Mouse (Mus musculus) lung, postnatal 14 days (tissue): Measurements from ENCODE around the gene Sik3.

Experiments used
- DNase-seq: peaks from one replicate; pipeline ENCODE4 v3.0.0; 2021

The Sik3 gene

GRCm38 (mm10) chr9:46198461-46198860, 185.8 kb downstream of the Sik3 start:
- no peak for DNase-seq

DNA sequence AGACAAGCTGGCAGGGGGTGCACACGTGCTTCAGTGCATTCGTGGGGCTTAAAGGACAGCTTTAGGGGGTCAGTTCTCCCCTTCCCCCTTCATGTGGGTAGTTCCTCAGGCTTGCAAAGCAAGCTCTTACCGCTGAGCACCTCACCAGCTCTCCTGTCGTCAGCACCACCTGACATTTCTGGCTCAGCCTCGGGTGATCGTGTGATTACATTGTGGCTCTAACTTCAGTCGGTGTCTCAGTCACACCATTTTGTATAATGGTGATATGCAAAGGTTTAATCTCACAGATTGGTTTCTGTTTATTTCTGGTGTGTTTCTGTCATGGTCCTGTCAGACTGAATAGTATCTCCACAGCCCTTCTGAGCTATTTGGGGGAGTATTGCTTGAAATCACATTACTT, 186.3 kb downstream of the Sik3 start:
- DNase-seq, result no peak

- no peak for DNase-seq
Measured at GRCm38 (mm10) chr9:46199609-46200008, 187.0 kb downstream of the Sik3 start.

DNA sequence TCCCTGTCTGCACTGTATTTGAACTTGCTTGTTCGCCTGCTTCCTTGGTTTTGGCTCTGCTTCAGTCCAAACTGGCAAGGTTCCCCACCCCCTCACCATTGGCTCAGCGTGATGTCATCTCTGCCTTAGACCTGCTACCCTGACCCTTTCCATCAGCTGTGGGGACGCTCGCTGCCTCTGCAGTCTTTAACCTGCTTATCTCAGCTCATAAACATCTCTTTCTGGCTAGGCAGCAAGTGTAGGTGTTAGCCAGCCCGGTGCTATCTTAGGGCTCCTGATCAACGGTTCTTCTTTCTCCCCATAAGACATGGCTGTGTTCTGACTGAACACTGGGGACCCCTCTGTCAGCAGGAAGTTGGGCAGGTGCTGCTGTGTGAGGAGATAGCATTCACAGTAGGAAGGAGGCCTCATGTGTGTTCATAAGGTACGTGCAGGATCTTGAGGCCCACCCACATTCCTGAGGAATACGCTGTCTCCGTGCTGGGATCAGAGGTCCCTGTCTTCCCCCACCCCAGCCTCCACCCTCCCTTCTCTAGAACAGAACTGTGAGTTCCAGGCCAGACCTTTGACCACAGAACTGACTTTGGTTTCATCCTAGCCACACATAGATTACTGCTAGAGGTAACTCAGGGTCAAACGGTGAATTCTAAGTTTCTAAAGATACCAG, 194.3 kb downstream of the Sik3 start:
- DNase-seq, result no peak

DNA sequence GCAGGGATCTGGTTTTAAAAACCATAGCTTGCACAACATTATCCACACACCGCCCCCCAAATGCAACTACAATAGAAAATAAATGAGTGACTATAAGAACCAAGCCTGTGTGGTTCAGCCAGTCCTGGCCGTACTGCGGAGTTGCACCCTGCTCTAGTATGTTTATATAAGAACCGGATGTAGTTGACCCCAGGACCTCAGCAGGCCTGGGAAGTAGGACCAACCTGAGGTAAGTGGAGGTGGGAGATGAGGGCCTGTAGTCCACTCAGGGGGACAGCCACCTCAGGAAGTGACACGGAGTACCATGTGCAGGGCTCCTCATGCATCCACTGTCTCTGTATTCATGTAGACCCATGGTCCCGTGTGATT, 194.9 kb downstream of the Sik3 start:
- DNase-seq, result no peak

DNA sequence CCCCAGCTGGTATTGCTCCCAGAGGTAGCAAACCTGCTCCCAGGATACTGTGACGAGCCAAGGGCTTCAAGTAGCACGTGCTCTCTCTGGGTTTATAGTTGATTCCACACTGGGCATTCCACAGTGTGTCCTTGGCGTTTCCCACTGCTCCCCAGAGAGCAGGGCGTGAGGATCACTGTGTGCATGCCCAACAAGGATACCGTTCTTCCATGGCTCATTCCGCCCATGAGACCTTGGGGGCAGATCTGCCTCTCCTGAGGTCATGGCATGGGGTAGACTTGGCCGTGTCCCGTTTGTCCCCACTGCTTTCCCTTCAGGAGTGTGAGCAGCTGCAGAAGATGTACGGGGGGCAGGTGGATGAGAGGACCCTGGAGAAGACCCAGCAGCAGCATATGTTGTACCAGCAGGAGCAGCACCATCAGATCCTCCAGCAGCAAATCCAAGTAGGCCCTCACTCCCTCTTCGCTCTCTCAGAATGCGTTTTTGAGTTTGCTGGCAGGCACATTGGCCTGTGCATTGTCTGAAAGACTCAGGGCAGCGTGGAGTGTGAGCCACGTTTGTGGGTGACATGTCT, 195.9 kb downstream of the Sik3 start:
- DNase-seq, result no peak

GRCm38 (mm10) chr9:46210473-46210872, 197.9 kb downstream of the Sik3 start:
- no peak for DNase-seq

DNA sequence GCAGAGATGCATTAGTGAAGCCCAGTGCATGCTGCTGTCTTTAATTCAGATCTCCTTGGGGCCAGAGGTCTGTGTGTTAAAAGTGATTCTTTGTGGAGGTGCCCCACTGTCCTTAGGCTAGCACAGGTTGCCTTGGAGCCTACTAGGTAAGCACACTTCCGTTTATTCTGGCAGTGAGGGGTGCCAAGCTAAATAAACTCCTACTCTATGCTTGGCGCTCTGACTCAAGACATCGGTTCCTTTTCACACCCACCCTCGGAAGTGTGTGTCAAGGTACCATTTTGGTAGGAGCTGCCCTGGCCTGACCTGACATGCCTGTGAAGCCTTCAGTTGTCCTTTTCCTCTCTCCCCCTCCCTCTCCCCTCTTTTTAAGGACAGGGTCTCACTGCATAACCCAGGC, 201.7 kb downstream of the Sik3 start:
- no peak for DNase-seq

GRCm38 (mm10) chr9:46214946-46215337, 202.3 kb downstream of the Sik3 start:
- DNase-seq, result no peak

GRCm38 (mm10) chr9:46215338-46216322, 203.0 kb downstream of the Sik3 start:
- no peak for DNase-seq

- DNase-seq, result no peak
Measured at GRCm38 (mm10) chr9:46216744-46217470, 204.3 kb downstream of the Sik3 start.

DNA sequence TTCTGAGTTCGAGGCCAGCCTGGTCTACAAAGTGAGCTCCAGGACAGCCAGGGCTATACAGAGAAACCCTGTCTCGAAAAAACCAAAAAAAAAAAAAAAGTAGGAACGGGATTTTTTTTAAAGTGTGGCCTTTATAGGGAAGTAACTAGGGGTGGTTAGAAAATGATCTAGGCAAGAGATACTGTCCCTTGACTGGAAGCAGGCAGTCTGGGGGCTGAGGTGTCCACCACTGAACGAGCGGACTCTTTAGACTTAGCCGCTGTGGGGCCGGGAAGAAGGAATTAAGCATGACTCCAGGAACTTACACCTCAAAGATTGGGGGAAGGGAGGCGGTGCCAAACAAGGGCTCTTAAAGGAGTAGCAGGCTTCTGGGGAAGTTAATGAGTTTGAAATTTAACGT, 205.6 kb downstream of the Sik3 start:
- no peak for DNase-seq

DNA sequence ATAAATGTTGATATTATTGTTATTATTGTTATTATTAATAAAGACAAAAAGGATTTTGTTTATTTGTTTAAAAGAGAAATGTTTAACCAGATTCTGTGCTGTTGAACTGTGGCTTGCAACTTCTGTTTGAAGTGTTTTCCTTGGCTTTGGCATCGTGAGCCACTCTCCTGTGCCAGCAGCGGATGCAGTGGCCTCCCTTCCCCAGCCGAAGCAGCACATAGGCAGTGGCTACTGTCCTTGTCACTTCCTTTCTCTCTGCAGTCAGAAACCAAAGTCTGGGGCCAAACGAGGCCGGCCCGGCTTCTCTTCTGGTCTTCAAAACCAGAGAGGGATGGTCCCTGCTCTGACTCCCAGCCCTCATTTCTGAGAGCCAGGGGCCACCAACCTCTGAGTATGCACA, 210.5 kb downstream of the Sik3 start:
- DNase-seq, result peak; percentile 21

GRCm38 (mm10) chr9:46224101-46224500, 211.5 kb downstream of the Sik3 start:
- no peak for DNase-seq

- no peak for DNase-seq
Measured at GRCm38 (mm10) chr9:46224945-46225660, 212.5 kb downstream of the Sik3 start.

DNA sequence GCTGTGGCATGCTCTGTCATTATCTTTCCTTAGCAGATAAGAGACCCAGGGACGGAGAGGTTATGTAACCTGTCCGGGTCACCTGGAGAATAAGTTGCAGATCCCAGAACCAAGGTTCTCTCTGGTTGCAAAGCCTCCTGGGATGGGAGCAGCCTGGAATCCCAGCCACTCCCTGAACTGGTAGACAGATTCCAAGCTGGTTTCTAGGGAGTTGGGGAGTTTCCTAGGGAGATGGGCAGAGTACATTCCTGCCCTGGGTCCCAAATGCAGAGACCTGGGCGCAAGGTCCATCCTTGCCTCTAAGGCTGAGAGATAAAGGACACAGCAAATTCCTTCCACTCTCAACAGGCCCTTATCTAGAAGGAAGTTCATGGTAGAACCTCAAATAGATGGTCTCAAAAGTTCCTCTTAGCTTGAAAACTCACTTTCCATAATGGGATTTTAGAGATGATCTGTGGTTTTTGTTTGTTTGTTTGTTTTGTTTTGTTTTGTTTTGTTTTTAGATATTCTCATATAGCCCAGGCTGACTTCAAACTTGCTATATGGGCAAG, 214.5 kb downstream of the Sik3 start:
- no peak for DNase-seq

DNA sequence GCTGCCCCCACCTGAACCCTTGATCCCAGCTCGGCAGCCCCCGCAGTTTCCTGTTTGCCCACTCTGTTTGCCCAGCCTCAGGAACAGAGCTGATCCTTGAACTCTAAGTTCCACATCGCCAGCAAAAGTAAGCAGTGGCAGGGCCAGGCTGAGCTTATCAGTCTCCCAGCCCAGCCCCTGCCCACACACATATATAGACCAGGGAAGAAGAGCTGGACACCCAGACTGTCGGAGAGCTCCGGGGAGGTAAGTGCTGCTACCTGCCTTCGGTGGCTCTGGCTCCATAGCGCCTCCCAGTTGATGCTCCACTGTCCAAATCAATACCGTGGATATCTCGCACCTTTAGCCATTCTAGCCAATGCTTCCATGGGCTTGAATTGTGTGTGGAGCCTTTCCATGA, 215.9 kb downstream of the Sik3 start, which contains the start of gene Apoa1:
Gene Apoa1 (plus strand): TSS at position 90 of the 400 bp plus-strand sequence.
- no peak for DNase-seq

DNA sequence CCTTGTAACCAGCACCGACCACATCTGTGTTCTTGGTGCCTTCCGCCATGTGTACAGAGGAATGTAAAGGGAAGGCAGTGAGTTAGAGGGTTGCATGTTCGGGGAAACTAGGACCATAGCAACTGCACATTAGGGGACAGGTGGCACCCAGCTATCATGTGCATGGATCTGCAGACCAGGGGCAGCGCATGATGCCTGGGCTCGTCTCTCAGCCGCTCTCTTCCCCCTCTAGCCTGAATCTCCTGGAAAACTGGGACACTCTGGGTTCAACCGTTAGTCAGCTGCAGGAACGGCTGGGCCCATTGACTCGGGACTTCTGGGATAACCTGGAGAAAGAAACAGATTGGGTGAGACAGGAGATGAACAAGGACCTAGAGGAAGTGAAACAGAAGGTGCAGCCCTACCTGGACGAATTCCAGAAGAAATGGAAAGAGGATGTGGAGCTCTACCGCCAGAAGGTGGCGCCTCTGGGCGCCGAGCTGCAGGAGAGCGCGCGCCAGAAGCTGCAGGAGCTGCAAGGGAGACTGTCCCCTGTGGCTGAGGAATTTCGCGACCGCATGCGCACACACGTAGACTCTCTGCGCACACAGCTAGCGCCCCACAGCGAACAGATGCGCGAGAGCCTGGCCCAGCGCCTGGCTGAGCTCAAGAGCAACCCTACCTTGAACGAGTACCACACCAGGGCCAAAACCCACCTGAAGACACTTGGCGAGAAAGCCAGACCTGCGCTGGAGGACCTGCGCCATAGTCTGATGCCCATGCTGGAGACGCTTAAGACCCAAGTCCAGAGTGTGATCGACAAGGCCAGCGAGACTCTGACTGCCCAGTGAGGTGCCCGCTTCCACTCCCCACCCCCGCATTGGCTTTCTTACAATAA, 217.2 kb downstream of the Sik3 start:
- DNase-seq, result peak; percentile 84

- no peak for DNase-seq
Measured at GRCm38 (mm10) chr9:46230450-46230975, 217.9 kb downstream of the Sik3 start.

DNA sequence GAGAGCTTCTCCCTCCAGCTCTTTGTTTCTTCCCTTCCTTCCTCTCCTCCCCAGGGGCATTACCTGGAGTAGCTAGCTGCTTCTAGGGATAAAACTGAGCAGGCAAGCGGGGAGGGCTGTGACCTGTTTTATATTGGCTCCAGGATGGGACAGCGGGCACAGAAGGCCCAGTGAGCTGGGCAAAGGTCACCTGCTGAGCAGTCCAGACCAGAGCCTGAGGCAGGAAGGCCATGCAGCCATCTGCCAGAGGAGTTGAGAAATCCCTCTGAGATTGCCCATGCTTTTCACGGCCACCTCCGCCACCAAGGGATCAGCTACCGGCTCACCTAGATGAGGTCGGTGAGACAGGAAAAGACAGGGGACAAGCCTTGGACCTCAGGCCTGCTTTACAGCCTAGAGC, 222.6 kb downstream of the Sik3 start:
- DNase-seq, result no peak

DNA sequence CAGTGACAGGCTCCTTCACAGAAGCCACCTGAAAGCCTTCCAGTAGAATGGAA, 222.8 kb downstream of the Sik3 start, which contains the start of gene Apoc3:
Gene Apoc3 (minus strand): TSS at position 41 of the 53 bp plus-strand sequence.
- DNase-seq, result no peak
